Mouse (Mus musculus): Measurements from ENCODE around the gene Cd3eap. TPM values are rescaled to one million over a fixed set of nuclear protein-coding genes. Genes with fewer than 3 reads are reported as not detected.

Gene Cd3eap
- total RNA-seq (2021), result 10 to 100 TPM; 11.5 to 11.7 TPM
- long read RNA-seq, experiment 1, transcript Cd3eap-201 (3 exons, 2,239 nt), result major isoform, 8 of 25 reads
- long read RNA-seq, experiment 1, partial matches to known transcripts, result 5 of 25 reads
- long read RNA-seq, experiment 1, other reads (novel, unspliced or antisense), result 12 of 25 reads
- long read RNA-seq, experiment 2, transcript Cd3eap-201 (3 exons, 2,239 nt), result major isoform, 11 of 20 reads
- long read RNA-seq, experiment 2, partial matches to known transcripts, result 0 of 20 reads
- long read RNA-seq, experiment 2, other reads (novel, unspliced or antisense), result 9 of 20 reads

GRCm38 (mm10) chr7:19359299-19359891 lies at the start of gene Cd3eap, which contains the start of gene Ppp1r13l:
Gene Cd3eap (minus strand): TSS chr7:19359483.
Gene Ppp1r13l (plus strand): TSS chr7:19359749.
- peak; percentile 91 for DNase-seq

GRCm38 (mm10) chr7:19405417-19405816 lies 46.1 kb upstream of the Cd3eap start:
- DNase-seq, result peak; percentile 93

- no peak for DNase-seq
Measured at GRCm38 (mm10) chr7:19404476-19404875, 45.2 kb upstream of the Cd3eap start, which contains the start of gene Ckm. Gene Ckm (plus strand): TSS chr7:19404776.

GRCm38 (mm10) chr7:19403731-19404296 lies 44.5 kb upstream of the Cd3eap start, which contains the start of gene Klc3:
Gene Klc3 (minus strand): TSS chr7:19404104.
- peak; percentile 51 for DNase-seq

- no peak for DNase-seq
Measured at GRCm38 (mm10) chr7:19402535-19403112, 43.3 kb upstream of the Cd3eap start.

GRCm38 (mm10) chr7:19400946-19401345 lies 41.7 kb upstream of the Cd3eap start:
- DNase-seq, result no peak

GRCm38 (mm10) chr7:19399496-19400280 lies 40.4 kb upstream of the Cd3eap start:
- peak; percentile 60 for DNase-seq

GRCm38 (mm10) chr7:19394484-19394883 lies 35.2 kb upstream of the Cd3eap start:
- DNase-seq, result no peak

- DNase-seq, result no peak
Measured at GRCm38 (mm10) chr7:19388699-19389413, 29.6 kb upstream of the Cd3eap start.

- DNase-seq, result peak; percentile 29
Measured at GRCm38 (mm10) chr7:19383708-19384107, 24.4 kb upstream of the Cd3eap start.

GRCm38 (mm10) chr7:19382166-19382541 lies 22.9 kb upstream of the Cd3eap start:
- peak; percentile 55 for DNase-seq

- peak; percentile 99 for DNase-seq
Measured at GRCm38 (mm10) chr7:19381377-19382165, 22.3 kb upstream of the Cd3eap start, which contains the start of gene Ercc2. Gene Ercc2 (plus strand): TSS chr7:19382010.

- DNase-seq, result no peak
Measured at GRCm38 (mm10) chr7:19378049-19378448, 18.8 kb upstream of the Cd3eap start.

- no peak for DNase-seq
Measured at GRCm38 (mm10) chr7:19376019-19376418, 16.7 kb upstream of the Cd3eap start.

GRCm38 (mm10) chr7:19375368-19375767 lies 16.1 kb upstream of the Cd3eap start:
- no peak for DNase-seq

GRCm38 (mm10) chr7:19373367-19373766 lies 14.1 kb upstream of the Cd3eap start:
- no peak for DNase-seq

GRCm38 (mm10) chr7:19369823-19370425 lies 10.6 kb upstream of the Cd3eap start:
- peak; percentile 81 for DNase-seq

- peak; percentile 79 for DNase-seq
Measured at GRCm38 (mm10) chr7:19368380-19368779, 9.1 kb upstream of the Cd3eap start.

GRCm38 (mm10) chr7:19365376-19365775 lies 6.1 kb upstream of the Cd3eap start:
- DNase-seq, result no peak

- peak; percentile 85 for DNase-seq
Measured at GRCm38 (mm10) chr7:19363881-19364280, 4.6 kb upstream of the Cd3eap start.
